Mouse (Mus musculus) heart, adult 2 months (tissue): ENCODE measurements around the gene Ushbp1. TPM values are rescaled to one million over a fixed set of nuclear protein-coding genes. Genes with fewer than 3 reads are reported as not detected.
"Not testable (repeated sequence)": the region's sequence is repeated elsewhere in the genome, so short reads cannot be mapped to it uniquely, and the experiment has no call there.

ENCODE experiments used
- DNase-seq, 2 experiments: peaks; one replicate each; pipeline ENCODE4 v3.0.0; 2021
- H3K27ac ChIP-seq: fragments of 200-600 bp; 2 replicates; pipeline ENCODE4 v1.8.1; 2022
- H3K27me3 ChIP-seq: fragments of 200-500 bp; 2 replicates; pipeline ENCODE4 v1.6.1; 2012; ENCODE audit warnings: mild to moderate bottlenecking, low read length, inconsistent platforms, mixed read lengths; ENCODE audit not compliant: control insufficient read depth, insufficient read depth
- H3K36me3 ChIP-seq: fragments of 200-500 bp; 2 replicates; pipeline ENCODE4 v1.6.1; 2012; ENCODE audit warnings: low read length, inconsistent platforms; ENCODE audit not compliant: control insufficient read depth, insufficient read depth
- H3K4me1 ChIP-seq: fragments of 200-500 bp; 2 replicates; pipeline ENCODE4 v1.6.1; 2011; ENCODE audit warnings: low read length; ENCODE audit not compliant: control insufficient read depth, insufficient read depth
- H3K4me3 ChIP-seq: fragments of 200-600 bp; 2 replicates; pipeline ENCODE4 v1.8.1; 2022
- H3K79me2 ChIP-seq: fragments of 200-500 bp; replicated peaks from 2 replicates; pipeline ENCODE4 v1.6.1; 2012; ENCODE audit warnings: mild to moderate bottlenecking, inconsistent platforms, low read length, moderate library complexity, mixed read lengths; ENCODE audit not compliant: control insufficient read depth, insufficient read depth
- H3K9ac ChIP-seq: fragments of 200-500 bp; 2 replicates; pipeline ENCODE4 v1.6.1; 2012; ENCODE audit warnings: low read depth, mild to moderate bottlenecking, control low read depth, inconsistent platforms, low read length, mixed read lengths
- CTCF ChIP-seq: fragments of 200-600 bp; IDR thresholded peaks from 2 replicates; pipeline ENCODE4 v1.8.1; 2022; ENCODE audit warnings: antibody characterized with exemption, mild to moderate bottlenecking, moderate library complexity
- EP300 ChIP-seq: fragments of 200-500 bp; IDR thresholded peaks from 2 replicates; pipeline ENCODE4 v1.6.1; 2011; ENCODE audit warnings: low read depth, low read length, control low read depth; ENCODE audit not compliant: insufficient read depth
- POLR2A ChIP-seq: fragments of 200-500 bp; IDR thresholded peaks from 2 replicates; pipeline ENCODE4 v1.6.1; 2011; ENCODE audit warnings: mild to moderate bottlenecking, low read depth, low read length, control low read depth; ENCODE audit not compliant: insufficient read depth
- WGBS: fragments of 180-500 bp; shearing (Covaris S2); methylation state at CpG from one replicate; pipeline ENCODE4 v1.1.7; 2018; 5-methylcytosine and 5-hydroxymethylcytosine counted together
- intact Hi-C: fragments of 180-260 bp; cut with DNase I; formaldehyde crosslinking; loops from one replicate; pipeline ENCODE4 v1.15.1; 2025
- polyA plus RNA-seq: library from polyadenylated mRNA; depleted of rRNA; stranded (reverse); fragments of >200 nt; gene quantifications from 2 replicates; pipeline ENCODE4 v1.2.3, GENCODE M21; 2012
- total RNA-seq, 2 experiments: library from RNA; stranded (reverse); gene quantifications; 2 replicates each; pipeline ENCODE4 v1.2.3; 2021

The Ushbp1 gene
- total and polyA plus RNA-seq, 3 experiments: 22.9 to 71.7 (median 23.9) TPM

GRCm38 (mm10) chr8:71366771-71367528 lies 28.7 kb downstream of the Ushbp1 start, which contains the start of gene Use1:
Gene Use1 (plus strand): TSS chr8:71366848.
- H3K79me2 ChIP-seq: no peaks in the 10 kb centered on the region
- no peaks in the 10 kb centered on the region for H3K27me3 ChIP-seq
- peaks cover 5% of the 10 kb centered on the region for H3K4me1 ChIP-seq
- H3K36me3 ChIP-seq: no peaks in the 10 kb centered on the region
- DNase-seq: peak; percentile 93 to 96
- no peak for TF ChIP-seq CTCF
- peak; percentile 81 for TF ChIP-seq POLR2A
- peak; percentile 69; the same call in 1 of the 2 replicates for TF ChIP-seq EP300
- H3K4me3 ChIP-seq: peak within 1 kb of the TSS; percentile 91
- peak within 1 kb of the TSS; percentile 79 for H3K9ac ChIP-seq
- intact Hi-C loops: loop anchor here (2.0 kb wide), 1 partner anchor 94 kb away; the partner anchor contains the start of genes Haus8 and Myo9b
- peak within 1 kb of the TSS; percentile 99 for H3K27ac ChIP-seq
- WGBS: under 1% methylated on average over 56 of the region's 56 CpGs

- Histone ChIP-seq H3K36me3 (no peaks in the 10 kb centered on the region), H3K27ac (no peak overlapping the region), H3K27me3 (no peaks in the 10 kb centered on the region), H3K9ac (no peak overlapping the region), H3K4me3 (no peak overlapping the region), H3K4me1 (no peaks in the 10 kb centered on the region), H3K79me2 (no peaks in the 10 kb centered on the region)
- TF ChIP-seq POLR2A (no peak), CTCF (no peak), EP300 (no peak)
- intact Hi-C loops: no loop called here
- 90% methylated on average over 3 of the region's 3 CpGs for WGBS
- no peak for DNase-seq
These were observed 37.6 kb downstream of the Ushbp1 start for GRCm38 (mm10) chr8:71358026-71358425.

GRCm38 (mm10) chr8:71351520-71351919 lies 44.1 kb downstream of the Ushbp1 start:
- Histone ChIP-seq H3K79me2 (no peaks in the 10 kb centered on the region), H3K27me3 (no peaks in the 10 kb centered on the region), H3K4me1 (no peaks in the 10 kb centered on the region), H3K4me3 (no peak overlapping the region), H3K9ac (no peak overlapping the region), H3K27ac (no peak overlapping the region), H3K36me3 (no peaks in the 10 kb centered on the region)
- WGBS: 90% methylated on average over 1 of the region's 1 CpGs
- intact Hi-C loops: no loop called here
- no peak for TF ChIP-seq CTCF
- no peak for TF ChIP-seq EP300
- TF ChIP-seq POLR2A: no peak
- DNase-seq: no peak

- no peaks in the 10 kb centered on the region for H3K27me3 ChIP-seq
- H3K36me3 ChIP-seq: no peaks in the 10 kb centered on the region
- no peak for TF ChIP-seq POLR2A
- TF ChIP-seq CTCF: no peak
- no peak for TF ChIP-seq EP300
- H3K4me3 ChIP-seq: no peak overlapping the region
- DNase-seq: no peak
- no peaks in the 10 kb centered on the region for H3K4me1 ChIP-seq
- no peaks in the 10 kb centered on the region for H3K79me2 ChIP-seq
- 50% methylated on average over 3 of the region's 3 CpGs for WGBS
- H3K27ac ChIP-seq: no peak overlapping the region
- intact Hi-C loops: no loop called here
- H3K9ac ChIP-seq: no peak overlapping the region
These were observed 44.5 kb downstream of the Ushbp1 start for GRCm38 (mm10) chr8:71351117-71351516.

- Histone ChIP-seq H3K79me2 (no peaks in the 10 kb centered on the region), H3K4me1 (no peaks in the 10 kb centered on the region), H3K27me3 (no peaks in the 10 kb centered on the region), H3K36me3 (no peaks in the 10 kb centered on the region), H3K4me3 (no peak overlapping the region), H3K27ac (no peak overlapping the region), H3K9ac (no peak overlapping the region)
- WGBS: 38% methylated on average over 1 of the region's 1 CpGs
- intact Hi-C loops: no loop called here
- TF ChIP-seq EP300 (no peak), CTCF (no peak), POLR2A (no peak)
- no peak for DNase-seq
These were observed 49.0 kb downstream of the Ushbp1 start for GRCm38 (mm10) chr8:71346581-71346980.

GRCm38 (mm10) chr8:71340625-71341024 lies 55.0 kb downstream of the Ushbp1 start:
- Histone ChIP-seq H3K36me3 (no peaks in the 10 kb centered on the region), H3K4me1 (no peaks in the 10 kb centered on the region), H3K27me3 (no peaks in the 10 kb centered on the region), H3K9ac (no peak overlapping the region), H3K27ac (no peak overlapping the region), H3K4me3 (no peak overlapping the region), H3K79me2 (no peaks in the 10 kb centered on the region)
- peak in 1 of 2 experiments; percentile 43 for DNase-seq
- WGBS: 90% methylated on average over 5 of the region's 5 CpGs
- intact Hi-C loops: loop anchor here (2.0 kb wide), 1 partner anchor 66 kb away; the partner anchor contains the start of gene Ankle1
- TF ChIP-seq EP300: no peak
- TF ChIP-seq POLR2A: no peak
- TF ChIP-seq CTCF: peak; percentile 69

- H3K4me1 ChIP-seq, H3K9ac ChIP-seq, H3K79me2 ChIP-seq, DNase-seq, H3K4me3 ChIP-seq, H3K27ac ChIP-seq, H3K27me3 ChIP-seq, intact Hi-C loops, H3K36me3 ChIP-seq: not testable (repeated sequence)
- WGBS: 88% methylated on average over 6 of the region's 6 CpGs
These were observed 57.8 kb downstream of the Ushbp1 start for GRCm38 (mm10) chr8:71337834-71338233.
